8 mouse cellular contexts compared by ENCODE assay signal in genomic region chr2:151930389-151931074, GRCm38 (mm10). TPM values are rescaled to one million over a fixed set of nuclear protein-coding genes. Genes with fewer than 3 reads are reported as not detected.
DNase-seq lines count a peak whose midpoint lies in the region; ATAC-seq and TF ChIP-seq lines count a peak whose summit lies in the region.

No protein-coding gene starts in this region.

- no peak for ATAC-seq in liver, embryonic 12.5 days
- ATAC-seq in midbrain, embryonic 15.5 days (replicated peaks): peak; percentile 71

- H3K36me3 ChIP-seq in liver, embryonic 12.5 days: no peaks in the 10 kb centered on the region
- no peaks in the 10 kb centered on the region for H3K36me3 ChIP-seq in midbrain, embryonic 15.5 days (replicated peaks)
- no peaks in the 10 kb centered on the region for H3K36me3 ChIP-seq in spleen, adult 2 months (ENCODE audit: control insufficient read depth, insufficient read depth, low read length)

- intact Hi-C loops in left cerebral cortex, postnatal 25 days (cut with DNase I): loop anchor here (2.0 to 5.0 kb wide), 2 partner anchors 53 to 62 kb away; no protein-coding TSS in a partner anchor

- H3K27ac ChIP-seq in liver, embryonic 12.5 days: no peak overlapping the region
- no peak overlapping the region for H3K27ac ChIP-seq in midbrain, embryonic 15.5 days
- H3K27ac ChIP-seq in spleen, adult 2 months (ENCODE audit: insufficient read depth, low read length): no peak overlapping the region

- H3K4me1 ChIP-seq in liver, embryonic 12.5 days: no peaks in the 10 kb centered on the region
- no peaks in the 10 kb centered on the region for H3K4me1 ChIP-seq in midbrain, embryonic 15.5 days
- H3K4me1 ChIP-seq in spleen, adult 2 months (ENCODE audit: control insufficient read depth, insufficient read depth, insufficient read length): no peaks in the 10 kb centered on the region

- H3K4me2 ChIP-seq in liver, embryonic 12.5 days: no peak overlapping the region
- H3K4me2 ChIP-seq in midbrain, embryonic 15.5 days: no peak overlapping the region

- TF ChIP-seq POLR2A in spleen, adult 2 months (IDR thresholded peaks at IDR 0.05; ENCODE audit: low read depth, low read length): no peak

- no peaks in the 10 kb centered on the region for H3K27me3 ChIP-seq in liver, embryonic 12.5 days (replicated peaks)
- H3K27me3 ChIP-seq in midbrain, embryonic 15.5 days (replicated peaks): no peaks in the 10 kb centered on the region
- no peaks in the 10 kb centered on the region for H3K27me3 ChIP-seq in spleen, adult 2 months (ENCODE audit: control insufficient read depth, insufficient read depth, low read length)

- no peaks in the 10 kb centered on the region for H3K9me3 ChIP-seq in liver, embryonic 12.5 days (replicated peaks)
- no peaks in the 10 kb centered on the region for H3K9me3 ChIP-seq in midbrain, embryonic 15.5 days

- no peak overlapping the region for H3K9ac ChIP-seq in liver, embryonic 12.5 days
- H3K9ac ChIP-seq in midbrain, embryonic 15.5 days: no peak overlapping the region

- WGBS in liver, embryonic 12.5 days (ENCODE audit: insufficient replicate concordance): 19% methylated on average over 7 of the region's 7 CpGs
- 34% methylated on average over 7 of the region's 7 CpGs for WGBS in midbrain, embryonic 15.5 days
- 35% methylated on average over 7 of the region's 7 CpGs for WGBS in spleen, adult 2 months

- peak; percentile 91; the same call in 1 of the 2 replicates for TF ChIP-seq CTCF in spleen, adult 2 months (IDR thresholded peaks at IDR 0.05; ENCODE audit: extremely low read depth, insufficient read depth, insufficient read length, insufficient replicate concordance)

- H3K4me3 ChIP-seq in liver, embryonic 12.5 days: no peak overlapping the region
- H3K4me3 ChIP-seq in midbrain, embryonic 15.5 days: no peak overlapping the region
- H3K4me3 ChIP-seq in spleen, adult 2 months (ENCODE audit: extremely low read depth, insufficient read depth, insufficient read length): no peak overlapping the region

- peak; percentile 81 for DNase-seq in liver
- peak; percentile 84 to 92 for DNase-seq in cerebellum, postnatal 25 days
- DNase-seq in frontal cortex, postnatal 36 days (ENCODE audit: low spot score in 2 of 2): peak; percentile 66 to 76
- peak; percentile 73 for DNase-seq in kidney, adult 11 months
- DNase-seq in left cerebral cortex, postnatal 25 days (ENCODE audit: low spot score in 2 of 2): peak; percentile 61 to 76
- peak; percentile 25 to 74 for DNase-seq in spleen, adult 2 months (ENCODE audit: low read depth in 1 of 2, low spot score in 2 of 2)

RNA-seq across cellular contexts. Expression of gene Angpt4, which starts 19.5 kb away (rescaled TPM):
- 0.05 and 0.08 TPM in 2 replicates for polyA plus RNA-seq in liver, embryonic 12.5 days (2016; fragmentation: Nextera tagmentation; extraction: Ambion mirVana)
- total RNA-seq in left cerebral cortex, postnatal 25 days (2021): under 1 TPM; 0.14 to 0.37 TPM
- polyA plus RNA-seq in midbrain, embryonic 15.5 days (2015; fragmentation: Nextera tagmentation; extraction: Ambion mirVana): 0.18 and 0.23 TPM in 2 replicates
- polyA plus RNA-seq in spleen, adult 2 months (2012; rRNA removed): 0.57 and 0.86 TPM in 2 replicates

RNA-seq across cellular contexts. Expression of gene Fam110a, which starts 49.5 kb away (rescaled TPM):
- polyA plus RNA-seq in liver, embryonic 12.5 days (2016; fragmentation: Nextera tagmentation; extraction: Ambion mirVana): 11.1 and 11.8 TPM in 2 replicates
- total RNA-seq in left cerebral cortex, postnatal 25 days (2021): 1 to 10 TPM; 6.6 to 8.4 TPM
- polyA plus RNA-seq in midbrain, embryonic 15.5 days (2015; fragmentation: Nextera tagmentation; extraction: Ambion mirVana): 61.2 and 62.8 TPM in 2 replicates
- polyA plus RNA-seq in spleen, adult 2 months (2012; rRNA removed): 9.0 and 10.6 TPM in 2 replicates
